Mouse (Mus musculus) bone marrow macrophage, adult 2 months (primary cell): ENCODE measurements around the gene Igf1r. TPM values are rescaled to one million over a fixed set of nuclear protein-coding genes. Genes with fewer than 3 reads are reported as not detected.
A peak's percentile ranks its signal among the peaks of the same experiment; 100 is the strongest.

Experiments used
- H3K27ac ChIP-seq: 2 replicates; pipeline ENCODE4 v1.5.1; 2012; ENCODE audit warnings: low read depth, low read length; ENCODE audit not compliant: insufficient read depth
- H3K4me1 ChIP-seq: 2 replicates; pipeline ENCODE4 v1.6.1; 2012; ENCODE audit warnings: low read length; ENCODE audit not compliant: control insufficient read depth, insufficient read depth
- H3K4me3 ChIP-seq: 2 replicates; pipeline ENCODE4 v1.5.1; 2012; ENCODE audit warnings: mild to moderate bottlenecking, low read length, moderate library complexity; ENCODE audit not compliant: insufficient read depth
- CTCF ChIP-seq: IDR thresholded peaks from 2 replicates; pipeline ENCODE4 v1.5.1; 2012; ENCODE audit warnings: low read depth, mild to moderate bottlenecking, low read length, moderate library complexity
- POLR2A ChIP-seq: IDR thresholded peaks from 2 replicates; pipeline ENCODE4 v1.6.1; 2012; ENCODE audit warnings: mild to moderate bottlenecking, low read depth, low read length, borderline replicate concordance
- polyA plus RNA-seq: library from polyadenylated mRNA; stranded (reverse); fragments of >200 nt; gene quantifications from 2 replicates; pipeline ENCODE4 v1.2.4, GENCODE M21; 2012; ENCODE audit not compliant: missing spikeins, insufficient read depth, insufficient read length

The Igf1r gene
- polyA plus RNA-seq, 1 experiment = 6.0 TPM

- Histone ChIP-seq H3K27ac (no peak overlapping the region), H3K4me3 (no peak overlapping the region), H3K4me1 (peaks cover 17% of the 10 kb centered on the region)
- TF ChIP-seq CTCF (no peak), POLR2A (no peak)
These were observed 2.1 kb downstream of the Igf1r start for GRCm38 (mm10) chr7:67954591-67955185.

- Histone ChIP-seq H3K27ac (no peak overlapping the region), H3K4me3 (no peak overlapping the region), H3K4me1 (peaks cover 17% of the 10 kb centered on the region)
- TF ChIP-seq POLR2A (no peak), CTCF (no peak)
These were observed 2.6 kb downstream of the Igf1r start for GRCm38 (mm10) chr7:67955276-67955675.

- Histone ChIP-seq H3K4me1 (peaks cover 17% of the 10 kb centered on the region), H3K27ac (no peak overlapping the region), H3K4me3 (no peak overlapping the region)
- TF ChIP-seq POLR2A = no peak
- no peak for TF ChIP-seq CTCF
These were observed 4.7 kb downstream of the Igf1r start for GRCm38 (mm10) chr7:67957376-67957775.

GRCm38 (mm10) chr7:67958045-67958444 is 5.4 kb downstream of the Igf1r start:
- H3K4me3 ChIP-seq = peak overlapping the region; percentile 41
- no peak overlapping the region for H3K27ac ChIP-seq
- peaks cover 17% of the 10 kb centered on the region for H3K4me1 ChIP-seq
- TF ChIP-seq POLR2A = no peak
- no peak for TF ChIP-seq CTCF

- TF ChIP-seq CTCF (no peak), POLR2A (no peak)
- peaks cover 11% of the 10 kb centered on the region for H3K4me1 ChIP-seq
- no peak overlapping the region for H3K4me3 ChIP-seq
These were observed 8.1 kb downstream of the Igf1r start for GRCm38 (mm10) chr7:67960701-67961100.

GRCm38 (mm10) chr7:67961567-67962267 is 9.1 kb downstream of the Igf1r start:
- Histone ChIP-seq H3K4me1 (peaks cover 11% of the 10 kb centered on the region), H3K4me3 (no peak overlapping the region), H3K27ac (no peak overlapping the region)
- TF ChIP-seq POLR2A (no peak), CTCF (peak; percentile 92)

More at GRCm38 (mm10) chr7:67960701-67961100, 8.1 kb downstream of the Igf1r start:
- no peak overlapping the region for H3K27ac ChIP-seq

GRCm38 (mm10) chr7:67963691-67964090 is 11.1 kb downstream of the Igf1r start:
- Histone ChIP-seq H3K4me1 (no peaks in the 10 kb centered on the region), H3K27ac (no peak overlapping the region), H3K4me3 (no peak overlapping the region)
- no peak for TF ChIP-seq CTCF
- no peak for TF ChIP-seq POLR2A

- Histone ChIP-seq H3K4me1 (peaks cover 7% of the 10 kb centered on the region), H3K27ac (no peak overlapping the region), H3K4me3 (no peak overlapping the region)
- TF ChIP-seq POLR2A (no peak), CTCF (no peak)
These were observed 15.8 kb downstream of the Igf1r start for GRCm38 (mm10) chr7:67968394-67968793.

GRCm38 (mm10) chr7:67969076-67969475 is 16.4 kb downstream of the Igf1r start:
- H3K27ac ChIP-seq = no peak overlapping the region
- no peak for TF ChIP-seq POLR2A
- no peak for TF ChIP-seq CTCF
- peaks cover 12% of the 10 kb centered on the region for H3K4me1 ChIP-seq
- no peak overlapping the region for H3K4me3 ChIP-seq
